In genomic region chr15:63319666-63320065, GRCm38 (mm10) we compare ENCODE assay signal across 13 mouse cellular contexts.
"Had no signal": no experiment of that assay in that cellular context is flagged by ENCODE, and none has a peak within 500 bp of the region (broad histone marks: within the 10 kb centered on the region; RNA-seq: fewer than 3 reads in every experiment).

No protein-coding gene starts in this region.

- H3K9me3 ChIP-seq: kidney, embryonic 15.5 days; limb, embryonic 15.5 days; liver, embryonic 12.5 days; midbrain, embryonic 10.5 days; neural tube, embryonic 15.5 days had no signal

- H3K9ac ChIP-seq: kidney, embryonic 15.5 days; limb, embryonic 15.5 days; liver, embryonic 12.5 days; lung, embryonic 14.5 days; neural tube, embryonic 15.5 days had no signal

- H3K27me3 ChIP-seq: kidney, embryonic 15.5 days; limb, embryonic 15.5 days; liver, embryonic 12.5 days; neural tube, embryonic 15.5 days had no signal

- H3K4me3 ChIP-seq: kidney, embryonic 15.5 days; limb, embryonic 15.5 days; liver, embryonic 12.5 days; midbrain, embryonic 10.5 days; myocyte; neural tube, embryonic 15.5 days had no signal

- H3K4me2 ChIP-seq: kidney, embryonic 15.5 days; limb, embryonic 15.5 days; liver, embryonic 12.5 days; lung, embryonic 14.5 days; neural tube, embryonic 15.5 days had no signal

- DNase-seq: kidney, postnatal 14 days; lung, embryonic 14.5 days; lung, postnatal 10 days; lung, postnatal 4 days; right cerebral cortex, adult 18-20 months; right cerebral cortex, postnatal 25 days had no signal

- H3K4me1 ChIP-seq: kidney, embryonic 15.5 days; limb, embryonic 15.5 days; liver, embryonic 12.5 days; midbrain, embryonic 10.5 days; neural tube, embryonic 15.5 days had no signal

- H3K27ac ChIP-seq: kidney, embryonic 15.5 days; limb, embryonic 15.5 days; liver, embryonic 12.5 days; midbrain, embryonic 10.5 days; neural tube, embryonic 15.5 days; stomach, postnatal 0 days had no signal

- H3K36me3 ChIP-seq: kidney, embryonic 15.5 days; limb, embryonic 15.5 days; liver, embryonic 12.5 days; midbrain, embryonic 10.5 days; neural tube, embryonic 15.5 days had no signal

- ATAC-seq: liver, embryonic 12.5 days had no signal
